Comparison of ENCODE assay signal across 9 mouse cellular contexts in genomic region chr19:35924418-35924817, GRCm38 (mm10).
DNase-seq lines count a peak whose midpoint lies in the region; ATAC-seq and TF ChIP-seq lines count a peak whose summit lies in the region.
"Had no signal": no experiment of that assay in that cellular context is flagged by ENCODE, and none has a peak within 500 bp of the region (broad histone marks: within the 10 kb centered on the region; RNA-seq: fewer than 3 reads in every experiment).

No protein-coding gene starts in this region.

- 73% methylated on average over 5 of the region's 5 CpGs for WGBS in forebrain, embryonic 13.5 days
- WGBS in forebrain, embryonic 14.5 days, result 79% methylated on average over 5 of the region's 5 CpGs
- 31% methylated on average over 5 of the region's 5 CpGs for WGBS in hindbrain, postnatal 0 days

- H3K27ac ChIP-seq in forebrain, embryonic 13.5 days, result no peak overlapping the region
- no peak overlapping the region for H3K27ac ChIP-seq in forebrain, embryonic 14.5 days (ENCODE audit: low read depth, low read length)
- H3K27ac ChIP-seq in hindbrain, postnatal 0 days, result no peak overlapping the region
- H3K27ac ChIP-seq: limb, embryonic 15.5 days had no signal

- no peaks in the 10 kb centered on the region for H3K9me3 ChIP-seq in forebrain, embryonic 13.5 days (replicated peaks)
- H3K9me3 ChIP-seq in forebrain, embryonic 14.5 days (replicated peaks; ENCODE audit: control insufficient read depth, low read length), result no peaks in the 10 kb centered on the region
- no peaks in the 10 kb centered on the region for H3K9me3 ChIP-seq in hindbrain, postnatal 0 days (ENCODE audit: low read length)
- H3K9me3 ChIP-seq: limb, embryonic 15.5 days had no signal

- no peak for TF ChIP-seq CTCF in hindbrain, postnatal 0 days (IDR thresholded peaks at IDR 0.05; ENCODE audit: low read depth)

- ATAC-seq in forebrain, embryonic 13.5 days, result 0 out of 2 replicates have a peak, but pooled peaks have one; percentile 16
- ATAC-seq in forebrain, embryonic 14.5 days, result no peak
- ATAC-seq in hindbrain, postnatal 0 days, result peak; percentile 97
- no peak for ATAC-seq in megakaryocyte, adult 5-6 weeks (ENCODE audit: poor library complexity, severe bottlenecking)

- no peaks in the 10 kb centered on the region for H3K36me3 ChIP-seq in forebrain, embryonic 13.5 days (ENCODE audit: poor library complexity, severe bottlenecking)
- H3K36me3 ChIP-seq in forebrain, embryonic 14.5 days (ENCODE audit: control insufficient read depth, insufficient read depth, low read length), result no peaks in the 10 kb centered on the region
- H3K36me3 ChIP-seq in hindbrain, postnatal 0 days (ENCODE audit: insufficient read depth, low read length), result no peaks in the 10 kb centered on the region
- H3K36me3 ChIP-seq: limb, embryonic 15.5 days had no signal

- no peak for DNase-seq in forebrain, embryonic 14.5 days (ENCODE audit: low spot score)
- DNase-seq in NIH3T3 (ENCODE audit: low read depth), result peak; percentile 66
- peak; percentile 12 for DNase-seq in fibroblast of lung, adult 2 months (ENCODE audit: low read depth)
- DNase-seq in hindbrain, postnatal 0 days (ENCODE audit: low spot score), result peak; percentile 85
- peak; percentile 71 to 90 for DNase-seq in left cerebral cortex, postnatal 25 days (ENCODE audit: low spot score in 2 of 2)
- DNase-seq in right cerebral cortex, postnatal 36 days (ENCODE audit: low spot score in 2 of 2), result peak; percentile 74 to 80

- H3K4me2 ChIP-seq in forebrain, embryonic 13.5 days, result no peak overlapping the region
- no peak overlapping the region for H3K4me2 ChIP-seq in forebrain, embryonic 14.5 days (ENCODE audit: low read length)
- H3K4me2 ChIP-seq in hindbrain, postnatal 0 days (ENCODE audit: low read depth, low read length), result no peak overlapping the region
- H3K4me2 ChIP-seq: limb, embryonic 15.5 days had no signal

- H3K4me3 ChIP-seq in forebrain, embryonic 13.5 days, result no peak overlapping the region
- no peak overlapping the region for H3K4me3 ChIP-seq in forebrain, embryonic 14.5 days (ENCODE audit: low read depth, low read length)
- H3K4me3 ChIP-seq in hindbrain, postnatal 0 days (ENCODE audit: low read length), result no peak overlapping the region
- H3K4me3 ChIP-seq: limb, embryonic 15.5 days had no signal

- no peak overlapping the region for H3K9ac ChIP-seq in forebrain, embryonic 13.5 days
- no peak overlapping the region for H3K9ac ChIP-seq in forebrain, embryonic 14.5 days (ENCODE audit: low read length)
- no peak overlapping the region for H3K9ac ChIP-seq in hindbrain, postnatal 0 days (replicated peaks; ENCODE audit: low read length)
- H3K9ac ChIP-seq: limb, embryonic 15.5 days had no signal

- no peaks in the 10 kb centered on the region for H3K27me3 ChIP-seq in forebrain, embryonic 13.5 days
- no peaks in the 10 kb centered on the region for H3K27me3 ChIP-seq in forebrain, embryonic 14.5 days (replicated peaks; ENCODE audit: control insufficient read depth, insufficient read depth, low read length)
- no peaks in the 10 kb centered on the region for H3K27me3 ChIP-seq in hindbrain, postnatal 0 days (ENCODE audit: insufficient read depth, low read length)
- H3K27me3 ChIP-seq: limb, embryonic 15.5 days had no signal

- H3K4me1 ChIP-seq in forebrain, embryonic 13.5 days, result no peaks in the 10 kb centered on the region
- no peaks in the 10 kb centered on the region for H3K4me1 ChIP-seq in forebrain, embryonic 14.5 days (ENCODE audit: control insufficient read depth, insufficient read depth, low read length)
- H3K4me1 ChIP-seq in hindbrain, postnatal 0 days (ENCODE audit: insufficient read depth, low read length), result peaks cover 11% of the 10 kb centered on the region; the same call in 1 of the 2 replicates
- H3K4me1 ChIP-seq: limb, embryonic 15.5 days had no signal

- intact Hi-C loops in left cerebral cortex, postnatal 25 days (cut with DNase I), result no loop called here

Comparison
In these comparisons a context has a peak if more than half of its experiments do, and no peak if none do; other contexts are left out.
1. ATAC-seq: peak in forebrain, embryonic 13.5 days (single experiment) and hindbrain, postnatal 0 days (single experiment); none in forebrain, embryonic 14.5 days (single experiment) and megakaryocyte, adult 5-6 weeks (single experiment).